Mouse (Mus musculus) adrenal gland, adult 8-10 months (tissue): ENCODE data around the gene Rims1. TPM values are rescaled to one million over a fixed set of nuclear protein-coding genes. Genes with fewer than 3 reads are reported as not detected.

Experiments used
- DNase-seq: peaks from one replicate; pipeline ENCODE4 v3.0.0; 2022
- total RNA-seq, 4 experiments: library from RNA; stranded (reverse); gene quantifications; 2 replicates each; pipeline ENCODE4 v1.2.4; 2022

Rims1 gene
- total RNA-seq, 4 experiments from 2014 or later: 0.35 to 1.0 (median 0.87) TPM

DNA sequence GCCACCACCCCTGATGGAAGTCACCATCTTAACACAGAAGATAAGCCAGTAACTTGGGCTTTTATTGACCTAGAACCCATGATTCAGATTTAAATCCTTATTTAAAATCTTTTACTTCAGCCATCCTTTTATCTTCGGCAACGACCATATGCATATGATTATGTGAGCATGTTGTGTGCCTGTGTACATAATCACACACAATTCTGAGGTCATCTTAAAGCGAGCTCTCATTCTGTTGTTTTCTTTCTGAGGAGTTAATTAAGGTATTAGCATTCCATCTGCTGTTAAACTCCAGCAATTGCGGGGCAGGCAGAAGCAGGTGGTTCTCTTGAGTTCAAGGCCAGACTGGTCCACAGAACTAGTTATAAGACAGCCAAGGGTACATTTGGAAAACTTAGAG is 452.1 kb downstream of the Rims1 start:
- DNase-seq: no peak

GRCm38 (mm10) chr1:22338914-22339313 is 466.9 kb downstream of the Rims1 start:
- no peak for DNase-seq

GRCm38 (mm10) chr1:22320941-22321676 is 484.7 kb downstream of the Rims1 start:
- DNase-seq: no peak

- no peak for DNase-seq
Measured at GRCm38 (mm10) chr1:22315537-22315936, 490.3 kb downstream of the Rims1 start.

- DNase-seq: no peak
Measured at GRCm38 (mm10) chr1:22311471-22311870, 494.3 kb downstream of the Rims1 start.

- DNase-seq: no peak
Measured at GRCm38 (mm10) chr1:22306519-22306918, 499.3 kb downstream of the Rims1 start.

DNA sequence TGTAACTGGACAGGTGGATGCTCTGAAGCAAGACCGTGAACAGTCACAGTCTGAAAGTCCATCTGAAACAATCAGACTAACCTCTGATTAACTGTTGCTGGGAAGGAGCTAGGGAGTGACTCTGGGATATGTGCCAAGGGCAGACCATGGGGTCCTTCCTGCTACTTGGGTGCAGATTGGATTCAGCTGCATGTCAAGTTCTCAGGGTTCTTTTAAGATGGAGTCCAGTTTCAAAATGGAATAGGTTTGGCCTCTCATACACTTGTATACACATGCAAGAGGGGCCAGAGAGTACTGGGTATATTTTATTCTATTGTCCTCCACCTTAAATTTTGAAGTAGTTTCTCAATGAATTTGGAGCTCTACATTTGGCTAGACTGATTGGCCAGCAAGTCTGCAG is 499.9 kb downstream of the Rims1 start:
- DNase-seq: no peak

DNA sequence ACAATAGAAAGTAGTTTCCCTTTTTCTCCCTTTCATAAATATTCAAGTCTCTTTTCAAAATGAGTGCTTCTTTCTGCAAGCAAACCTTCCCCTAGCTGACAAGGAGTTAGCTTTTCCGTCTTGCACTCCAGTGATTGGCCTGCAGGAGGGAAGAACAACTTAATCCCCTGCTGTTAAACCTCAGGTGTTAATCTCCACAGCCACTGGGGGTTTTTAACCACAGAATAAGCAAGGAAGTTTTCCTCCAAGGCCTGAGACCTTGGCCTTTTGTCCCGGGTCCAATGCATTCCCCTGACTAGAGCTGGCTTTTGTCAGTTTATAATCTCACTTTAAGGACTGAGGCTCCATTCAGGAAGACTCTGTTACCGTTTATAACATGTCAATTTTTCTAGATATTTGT is 511.8 kb downstream of the Rims1 start:
- DNase-seq: no peak

DNA sequence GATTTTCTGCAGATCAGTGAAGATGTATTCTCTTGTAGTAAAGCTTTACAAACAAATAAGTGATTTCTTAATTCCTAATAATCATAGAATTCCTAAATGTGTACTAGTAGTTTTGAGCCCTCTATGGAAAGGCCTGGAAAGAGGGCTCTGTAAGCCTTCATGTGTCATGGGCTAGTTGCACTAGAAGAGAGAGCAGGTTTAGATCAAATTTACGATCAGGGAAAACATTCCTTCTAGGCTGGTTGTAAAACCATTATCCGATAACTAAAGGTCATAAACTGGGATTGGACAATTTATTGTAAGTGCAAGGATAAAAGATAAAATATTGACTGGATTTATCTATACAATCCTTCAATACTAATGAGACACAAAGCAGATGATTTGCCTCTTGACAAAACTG is 512.5 kb downstream of the Rims1 start:
- no peak for DNase-seq

DNA sequence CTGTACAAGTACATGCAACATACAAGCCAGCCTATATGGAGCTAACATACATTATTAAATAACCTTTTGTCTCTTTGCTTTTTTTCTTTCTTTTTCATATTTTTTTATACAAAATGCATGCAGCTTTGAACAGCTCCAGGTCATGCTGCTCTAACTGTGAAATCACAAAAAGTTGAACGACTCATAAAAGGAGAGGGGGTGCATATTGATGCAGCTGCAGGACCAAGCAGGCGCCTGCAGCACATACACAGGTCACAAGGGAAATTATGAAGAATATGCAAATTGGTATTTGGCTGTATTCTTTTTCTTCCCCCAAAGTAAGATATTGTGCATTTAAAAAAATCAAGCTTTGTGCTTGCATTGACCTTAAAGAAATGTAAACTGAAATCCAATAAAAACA is 519.0 kb downstream of the Rims1 start:
- DNase-seq: no peak

DNA sequence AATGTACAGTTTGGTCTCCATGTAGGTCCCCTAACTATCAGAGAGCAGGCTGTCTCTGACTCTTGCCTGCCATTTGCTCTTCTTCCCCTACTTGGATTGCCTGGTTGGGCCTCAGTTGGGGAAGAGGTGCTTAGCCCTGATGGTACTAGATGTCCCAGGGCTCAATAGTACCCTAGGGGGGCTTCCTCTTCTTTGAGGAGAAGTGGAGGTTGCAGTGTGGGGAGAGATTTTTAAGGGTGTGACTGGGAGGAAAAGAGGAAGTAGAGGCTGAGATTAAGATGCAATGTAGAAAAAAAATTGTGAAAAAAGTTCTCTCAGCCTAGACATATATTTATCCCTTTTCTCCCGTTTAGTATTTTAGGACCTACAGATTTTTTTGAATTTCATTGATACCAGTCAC is 525.8 kb downstream of the Rims1 start:
- no peak for DNase-seq

DNA sequence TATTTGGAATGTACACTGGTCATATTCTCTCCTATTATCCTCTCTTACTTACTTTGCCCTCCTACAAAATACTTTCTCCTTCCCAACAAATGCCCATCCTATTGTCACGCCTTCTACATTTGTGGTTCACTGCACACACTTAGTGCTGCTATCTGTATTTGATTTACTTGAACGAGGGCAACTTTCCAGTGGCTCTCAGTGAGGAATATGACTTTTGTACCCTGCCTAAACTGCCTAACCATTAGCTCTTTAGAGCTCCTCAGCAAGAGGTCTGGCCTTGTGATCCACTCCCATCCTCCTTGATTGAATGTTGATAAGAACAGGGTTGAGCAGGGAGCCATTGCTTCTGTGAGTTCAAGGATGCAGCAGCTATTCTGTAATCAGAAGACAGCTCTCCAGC is 531.7 kb downstream of the Rims1 start:
- no peak for DNase-seq

DNA sequence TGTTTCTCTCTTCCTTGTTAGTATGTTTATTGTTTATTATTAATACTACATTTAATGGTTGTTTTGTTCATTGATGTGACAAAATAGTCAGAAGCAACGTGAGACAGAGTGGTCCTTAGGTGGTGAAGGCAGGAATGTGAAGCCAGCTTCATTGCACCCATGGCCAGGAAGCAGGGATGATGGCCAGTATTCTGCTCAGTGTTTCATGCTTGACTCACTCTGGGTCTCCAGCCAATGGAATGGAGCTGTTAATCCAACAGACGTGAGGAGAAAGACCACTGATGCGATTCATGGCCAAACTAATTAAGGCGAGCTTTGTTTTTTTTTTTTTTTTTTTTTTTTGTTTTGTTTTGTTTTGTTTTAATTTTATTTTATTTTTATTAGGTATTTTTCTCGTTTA is 535.7 kb downstream of the Rims1 start:
- DNase-seq: no peak

GRCm38 (mm10) chr1:22268581-22269359 is 537.0 kb downstream of the Rims1 start:
- DNase-seq: peak; percentile 29

GRCm38 (mm10) chr1:22266491-22266890 is 539.3 kb downstream of the Rims1 start:
- no peak for DNase-seq

GRCm38 (mm10) chr1:22265528-22265927 is 540.3 kb downstream of the Rims1 start:
- DNase-seq: no peak

DNA sequence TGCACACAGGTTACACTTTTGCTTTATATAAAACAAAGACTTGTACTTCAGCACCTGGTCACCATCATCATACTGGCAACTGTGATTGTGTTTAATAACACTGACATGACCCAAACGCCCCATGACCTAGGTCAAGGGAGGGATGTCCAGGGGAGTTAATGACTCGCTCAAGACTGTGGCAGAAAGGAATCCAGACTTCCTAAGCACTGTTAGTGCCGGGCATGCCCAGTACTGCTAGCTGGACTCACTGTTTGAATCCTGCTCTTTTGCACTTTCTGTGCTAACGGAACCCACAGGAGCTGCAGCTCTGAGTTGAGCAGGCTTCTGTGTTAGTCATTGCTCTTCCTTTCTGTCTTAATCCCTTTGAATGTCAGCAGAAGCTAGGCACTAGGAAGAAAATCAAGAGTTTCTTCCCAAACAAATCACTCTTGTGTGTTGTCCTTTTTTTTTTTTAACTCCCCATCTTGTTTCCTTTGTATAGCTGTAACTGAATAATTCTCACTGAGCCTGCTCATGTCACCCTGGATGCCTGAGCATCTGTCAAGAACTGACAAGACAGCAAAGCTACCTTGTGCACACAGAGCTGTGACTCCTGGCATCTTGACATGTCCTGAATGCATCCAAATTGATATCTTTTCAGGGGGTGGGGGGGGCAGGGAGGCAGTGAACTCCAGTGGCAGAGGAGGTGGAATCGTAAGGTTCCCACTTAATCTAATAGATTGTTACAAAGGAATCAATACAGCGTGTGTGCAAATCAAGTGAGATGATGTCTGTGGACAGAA is 543.4 kb downstream of the Rims1 start:
- DNase-seq: no peak

DNA sequence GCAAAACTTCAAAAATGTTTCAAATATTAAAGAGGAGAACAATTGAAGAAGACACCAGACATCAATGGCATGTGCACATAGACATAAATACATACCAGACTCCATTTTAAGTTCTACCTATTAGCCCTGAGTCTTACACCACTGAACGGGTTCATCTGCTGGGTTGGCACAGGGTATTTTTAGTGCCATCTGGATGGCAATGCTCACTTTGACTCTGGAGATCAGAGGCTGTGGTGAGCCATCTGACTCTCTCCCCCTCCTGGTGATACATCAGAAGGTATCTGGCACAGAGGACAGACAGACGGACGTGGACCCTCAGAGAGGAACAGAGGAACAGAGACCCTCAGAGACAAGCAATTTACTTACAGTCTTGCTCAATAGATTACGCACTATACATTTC is 544.1 kb downstream of the Rims1 start:
- no peak for DNase-seq

GRCm38 (mm10) chr1:22260291-22260690 is 545.5 kb downstream of the Rims1 start:
- DNase-seq: no peak

- DNase-seq: no peak
Measured at GRCm38 (mm10) chr1:22258356-22258755, 547.4 kb downstream of the Rims1 start.

DNA sequence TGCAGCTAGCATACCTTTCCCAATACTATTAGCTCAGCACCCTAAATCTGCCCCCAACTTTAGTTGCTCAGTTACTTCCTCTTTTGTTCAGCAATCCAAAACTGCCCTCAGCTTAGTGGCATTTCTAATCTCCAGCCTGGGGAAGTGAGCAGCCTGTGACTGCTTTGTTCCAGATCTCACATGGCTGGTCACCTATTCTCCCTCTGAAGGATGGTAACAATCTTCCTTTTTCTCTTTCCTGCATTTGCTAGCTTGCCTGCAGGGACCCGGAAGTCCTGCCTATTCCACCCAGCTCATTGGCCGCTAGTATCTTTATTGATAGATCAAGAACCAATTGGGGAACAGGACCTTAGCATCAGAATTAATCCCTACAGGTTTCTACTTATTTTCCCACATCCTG is 551.5 kb downstream of the Rims1 start:
- no peak for DNase-seq

DNA sequence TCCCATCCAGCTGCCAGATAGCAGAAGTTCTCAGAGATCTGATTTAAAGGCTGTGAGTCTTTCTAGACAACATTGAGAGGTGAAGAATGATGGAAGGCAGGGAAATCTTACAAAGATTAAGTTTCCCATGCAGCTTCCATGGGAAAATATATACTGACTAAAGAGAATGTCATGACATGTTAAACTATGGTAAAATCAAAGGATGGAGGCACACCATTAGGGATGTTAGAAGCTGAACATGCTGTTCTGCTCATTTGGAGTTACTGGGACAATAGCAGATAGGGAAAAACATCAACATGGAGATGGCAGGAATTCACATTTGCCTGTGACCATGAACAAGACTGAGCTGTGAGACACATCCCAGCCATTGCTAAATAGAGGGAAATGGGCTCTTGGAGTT is 552.9 kb downstream of the Rims1 start:
- DNase-seq: no peak

DNA sequence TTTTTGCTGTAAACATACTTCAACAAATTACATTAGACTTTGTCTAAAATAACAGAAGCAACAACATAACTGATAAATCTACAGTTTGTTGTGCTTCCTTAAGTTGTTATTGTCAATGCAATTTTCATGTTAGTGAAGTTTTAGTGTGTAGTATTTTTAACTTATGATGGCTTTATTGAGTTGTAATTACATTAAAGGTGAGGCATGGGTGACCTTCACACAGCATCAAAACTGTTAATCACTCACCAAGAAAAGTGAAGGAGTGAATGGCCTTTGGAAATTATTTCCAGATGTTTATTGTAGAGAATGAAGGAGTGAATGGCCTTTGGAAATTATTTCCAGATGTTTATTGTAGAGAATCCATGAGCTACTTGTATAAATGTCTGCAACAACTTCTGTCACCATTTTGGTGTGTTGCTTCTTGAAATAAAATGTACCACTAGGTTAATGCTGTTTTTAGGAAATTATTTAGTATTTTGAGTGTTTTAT is 556.9 kb downstream of the Rims1 start:
- DNase-seq: no peak
